In the genomic region with DNA sequence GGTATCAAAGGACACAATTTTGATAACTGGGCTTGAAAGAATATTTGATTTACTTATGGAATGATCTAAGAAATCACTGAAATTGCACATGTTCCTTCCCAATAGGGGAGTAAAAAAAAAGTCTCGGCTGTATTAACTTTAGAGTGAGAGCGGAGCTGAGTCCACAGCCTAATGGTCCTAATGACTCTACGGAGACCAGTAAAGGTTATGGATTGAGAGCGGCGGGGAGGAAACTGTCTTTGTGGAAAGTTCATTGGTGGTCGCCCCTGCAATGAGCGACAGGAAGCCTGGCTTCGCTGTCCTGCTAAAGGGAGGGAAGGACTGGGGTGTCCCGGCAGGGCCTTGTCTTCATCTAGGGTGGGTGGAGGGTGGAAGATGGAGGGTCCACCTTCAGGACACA, we compare ENCODE assay signal across 21 mouse cellular contexts.
A peak's percentile ranks its signal among the peaks of the same experiment; 100 is the strongest.
DNase-seq lines count a peak whose midpoint lies in the region; ATAC-seq and TF ChIP-seq lines count a peak whose summit lies in the region.
"Had no signal": no experiment of that assay in that cellular context is flagged by ENCODE, and none has a peak within 500 bp of the region (broad histone marks: within the 10 kb centered on the region; RNA-seq: fewer than 3 reads in every experiment).

No protein-coding gene starts in this region.

- no peaks in the 10 kb centered on the region; the same call in 1 of the 2 replicates for H3K4me1 ChIP-seq in forebrain, embryonic 11.5 days (replicated peaks; ENCODE audit: control insufficient read depth, insufficient read depth, low read length)
- 0 out of 2 replicates have a peak, but pooled peaks cover 5% of the 10 kb centered on the region for H3K4me1 ChIP-seq in forebrain, postnatal 0 days (ENCODE audit: insufficient read depth)
- no peaks in the 10 kb centered on the region for H3K4me1 ChIP-seq in midbrain, embryonic 14.5 days (ENCODE audit: control insufficient read depth, insufficient read depth, low read length)
- no peaks in the 10 kb centered on the region for H3K4me1 ChIP-seq in midbrain, postnatal 0 days (ENCODE audit: insufficient read depth, low read length)
- peaks cover 20% of the 10 kb centered on the region for H3K4me1 ChIP-seq in forebrain, embryonic 13.5 days
- H3K4me1 ChIP-seq: embryonic facial prominence, embryonic 10.5 days; heart, embryonic 13.5 days had no signal

- intact Hi-C loops in left cerebral cortex, postnatal 10 days (cut with DNase I): no loop called here

- no peak overlapping the region for H3K9ac ChIP-seq in forebrain, embryonic 11.5 days (ENCODE audit: low read length)
- H3K9ac ChIP-seq in forebrain, postnatal 0 days: no peak overlapping the region
- no peak overlapping the region for H3K9ac ChIP-seq in midbrain, embryonic 14.5 days (replicated peaks; ENCODE audit: low read length)
- no peak overlapping the region for H3K9ac ChIP-seq in midbrain, postnatal 0 days (replicated peaks; ENCODE audit: low read length, poor library complexity, severe bottlenecking)
- no peak overlapping the region for H3K9ac ChIP-seq in forebrain, embryonic 13.5 days
- H3K9ac ChIP-seq: heart, embryonic 13.5 days; hindbrain, embryonic 12.5 days had no signal

- no peaks in the 10 kb centered on the region for H3K9me3 ChIP-seq in forebrain, embryonic 11.5 days (ENCODE audit: control insufficient read depth, low read length)
- H3K9me3 ChIP-seq in forebrain, postnatal 0 days (ENCODE audit: low read length): peaks cover 7% of the 10 kb centered on the region; the same call in 1 of the 2 replicates
- no peaks in the 10 kb centered on the region for H3K9me3 ChIP-seq in midbrain, embryonic 14.5 days (ENCODE audit: control insufficient read depth, low read length)
- no peaks in the 10 kb centered on the region for H3K9me3 ChIP-seq in midbrain, postnatal 0 days (ENCODE audit: low read length)
- H3K9me3 ChIP-seq in forebrain, embryonic 13.5 days (replicated peaks): no peaks in the 10 kb centered on the region
- H3K9me3 ChIP-seq: G1E had no signal

- DNase-seq in forebrain, embryonic 11.5 days (ENCODE audit: low spot score): no peak
- no peak for DNase-seq in forebrain, postnatal 0 days
- DNase-seq in midbrain, embryonic 14.5 days: peak; percentile 13
- no peak for DNase-seq in midbrain, postnatal 0 days (ENCODE audit: low spot score)
- peak; percentile 15 for DNase-seq in retina, embryonic 14.5 days (ENCODE audit: low spot score)
- no peak for DNase-seq in left cerebral cortex, postnatal 10 days (ENCODE audit: extremely low spot score in 1 of 2, low spot score in 2 of 2)
- DNase-seq: adrenal gland, adult 8-10 months; adrenal gland, postnatal 36 days; B cell, adult 2 months; cerebellum, adult 2 months; cerebellum, postnatal 10 days; gastrocnemius, postnatal 36 days; heart, adult 11 months; heart, postnatal 36 days had no signal

- 72% methylated on average over 9 of the region's 9 CpGs for WGBS in forebrain, embryonic 11.5 days
- 26% methylated on average over 9 of the region's 9 CpGs for WGBS in forebrain, postnatal 0 days
- WGBS in midbrain, embryonic 14.5 days: 66% methylated on average over 9 of the region's 9 CpGs
- WGBS in midbrain, postnatal 0 days: 65% methylated on average over 9 of the region's 9 CpGs
- 28% methylated on average over 9 of the region's 9 CpGs for WGBS in forebrain, embryonic 13.5 days

- no peak overlapping the region for H3K4me3 ChIP-seq in forebrain, embryonic 11.5 days (ENCODE audit: low read depth, low read length)
- H3K4me3 ChIP-seq in forebrain, postnatal 0 days (ENCODE audit: low read depth, low read length): no peak overlapping the region
- H3K4me3 ChIP-seq in midbrain, embryonic 14.5 days (replicated peaks; ENCODE audit: low read depth, low read length): no peak overlapping the region
- no peak overlapping the region for H3K4me3 ChIP-seq in midbrain, postnatal 0 days (ENCODE audit: low read depth, low read length)
- no peak overlapping the region for H3K4me3 ChIP-seq in forebrain, embryonic 13.5 days
- H3K4me3 ChIP-seq: embryonic facial prominence, embryonic 10.5 days; heart, embryonic 13.5 days; hindbrain, embryonic 12.5 days had no signal

- H3K4me2 ChIP-seq in forebrain, embryonic 11.5 days (ENCODE audit: low read depth, low read length, severe bottlenecking): no peak overlapping the region
- H3K4me2 ChIP-seq in forebrain, postnatal 0 days (ENCODE audit: low read depth): no peak overlapping the region; the same call in 1 of the 2 replicates
- H3K4me2 ChIP-seq in midbrain, embryonic 14.5 days (ENCODE audit: low read length): no peak overlapping the region
- H3K4me2 ChIP-seq in midbrain, postnatal 0 days (ENCODE audit: low read depth, low read length, poor library complexity, severe bottlenecking): no peak overlapping the region
- H3K4me2 ChIP-seq in forebrain, embryonic 13.5 days: 0 out of 2 replicates have a peak overlapping the region, but pooled peaks have one; percentile 2
- H3K4me2 ChIP-seq: heart, embryonic 13.5 days; hindbrain, embryonic 12.5 days had no signal

- no peaks in the 10 kb centered on the region for H3K36me3 ChIP-seq in forebrain, embryonic 11.5 days (ENCODE audit: control insufficient read depth, insufficient read depth, low read length)
- H3K36me3 ChIP-seq in forebrain, postnatal 0 days (ENCODE audit: insufficient read depth): no peaks in the 10 kb centered on the region
- no peaks in the 10 kb centered on the region for H3K36me3 ChIP-seq in midbrain, embryonic 14.5 days (ENCODE audit: control insufficient read depth, insufficient read depth, low read length)
- no peaks in the 10 kb centered on the region for H3K36me3 ChIP-seq in midbrain, postnatal 0 days (ENCODE audit: insufficient read depth, low read length)
- no peaks in the 10 kb centered on the region for H3K36me3 ChIP-seq in forebrain, embryonic 13.5 days (ENCODE audit: poor library complexity, severe bottlenecking)
- H3K36me3 ChIP-seq: embryonic facial prominence, embryonic 10.5 days; G1E; heart, embryonic 13.5 days; hindbrain, embryonic 12.5 days had no signal

- H3K27me3 ChIP-seq in forebrain, embryonic 11.5 days (ENCODE audit: control insufficient read depth, insufficient read depth, low read length): peaks cover 31% of the 10 kb centered on the region
- H3K27me3 ChIP-seq in forebrain, postnatal 0 days (ENCODE audit: insufficient read depth, low read length): peaks cover 16% of the 10 kb centered on the region
- no peaks in the 10 kb centered on the region for H3K27me3 ChIP-seq in midbrain, embryonic 14.5 days (ENCODE audit: control insufficient read depth, insufficient read depth, low read length)
- H3K27me3 ChIP-seq in midbrain, postnatal 0 days (ENCODE audit: insufficient read depth, low read length): no peaks in the 10 kb centered on the region
- H3K27me3 ChIP-seq in forebrain, embryonic 13.5 days: peaks cover 79% of the 10 kb centered on the region
- H3K27me3 ChIP-seq: heart, embryonic 13.5 days; hindbrain, embryonic 12.5 days had no signal

- ATAC-seq in forebrain, embryonic 11.5 days (replicated peaks; ENCODE audit: low FRiP score): peak; percentile 24; the same call in 1 of the 2 replicates
- ATAC-seq in forebrain, postnatal 0 days: no peak
- no peak for ATAC-seq in midbrain, embryonic 14.5 days (ENCODE audit: low FRiP score, low TSS enrichment)
- no peak for ATAC-seq in midbrain, postnatal 0 days (ENCODE audit: low FRiP score)
- peak; percentile 41 for ATAC-seq in forebrain, embryonic 13.5 days
- ATAC-seq: CD4-positive, CD25-positive, alpha-beta regulatory T cell, adult 4 months had no signal

- no peak overlapping the region for H3K27ac ChIP-seq in forebrain, embryonic 11.5 days (ENCODE audit: low read depth, low read length)
- no peak overlapping the region for H3K27ac ChIP-seq in forebrain, postnatal 0 days (ENCODE audit: low read depth, low read length)
- no peak overlapping the region for H3K27ac ChIP-seq in midbrain, embryonic 14.5 days (replicated peaks; ENCODE audit: low read depth, low read length)
- H3K27ac ChIP-seq in midbrain, postnatal 0 days (ENCODE audit: low read depth, low read length): no peak overlapping the region
- no peak overlapping the region for H3K27ac ChIP-seq in forebrain, embryonic 13.5 days
- H3K27ac ChIP-seq: embryonic facial prominence, embryonic 10.5 days; heart, embryonic 13.5 days; hindbrain, embryonic 12.5 days; hindbrain, postnatal 0 days had no signal

- no peak for TF ChIP-seq CTCF in forebrain, postnatal 0 days (IDR thresholded peaks at IDR 0.05; ENCODE audit: low read depth)
- TF ChIP-seq CTCF in midbrain, postnatal 0 days (IDR thresholded peaks at IDR 0.05): no peak

Comparison
In these comparisons a context has a peak if more than half of its experiments do, and no peak if none do; other contexts are left out.
1. ATAC-seq: peak in forebrain, embryonic 11.5 days (single experiment) and forebrain, embryonic 13.5 days (single experiment); none in forebrain, postnatal 0 days (single experiment), midbrain, embryonic 14.5 days (single experiment) and midbrain, postnatal 0 days (single experiment).
2. DNase-seq: peak in midbrain, embryonic 14.5 days (single experiment) and retina, embryonic 14.5 days (single experiment); none in forebrain, embryonic 11.5 days (single experiment), forebrain, postnatal 0 days (single experiment), midbrain, postnatal 0 days (single experiment) and left cerebral cortex, postnatal 10 days (0 of 2).